Mouse (Mus musculus) gastrocnemius, postnatal 4 days (tissue): ENCODE measurements around the gene Lmo3. TPM values are rescaled to one million over a fixed set of nuclear protein-coding genes. Genes with fewer than 3 reads are reported as not detected.

Experiments
- DNase-seq, 2 experiments: peaks; one replicate each; pipeline ENCODE4 v3.0.0; 2021 to 2022; ENCODE audit warnings: low spot score in 2 of 2, mixed read lengths in 2 of 2
- total RNA-seq, 2 experiments: library from RNA; stranded (reverse); gene quantifications; 2 replicates each; pipeline ENCODE4 v1.2.3; 2021

Lmo3 gene
- total RNA-seq, 2 experiments from 2014 or later = 0.44 to 0.54 TPM

- DNase-seq = no peak
Measured at GRCm38 (mm10) chr6:138424514-138425225, 157.1 kb downstream of the Lmo3 start.

- DNase-seq = no peak
Measured at GRCm38 (mm10) chr6:138422671-138423321, 159.0 kb downstream of the Lmo3 start.

GRCm38 (mm10) chr6:138421931-138422531 is 159.7 kb downstream of the Lmo3 start:
- DNase-seq = no peak

GRCm38 (mm10) chr6:138421191-138421613 is 160.6 kb downstream of the Lmo3 start:
- no peak for DNase-seq

- no peak for DNase-seq
Measured at GRCm38 (mm10) chr6:138420536-138420891, 161.3 kb downstream of the Lmo3 start.

- DNase-seq = no peak
Measured at GRCm38 (mm10) chr6:138419871-138420535, 161.8 kb downstream of the Lmo3 start.

- no peak for DNase-seq
Measured at GRCm38 (mm10) chr6:138412075-138412474, 169.7 kb downstream of the Lmo3 start.

GRCm38 (mm10) chr6:138402031-138402430 is 179.7 kb downstream of the Lmo3 start:
- DNase-seq = no peak

- DNase-seq = no peak
Measured at GRCm38 (mm10) chr6:138398836-138399235, 182.9 kb downstream of the Lmo3 start.

- DNase-seq = no peak
Measured at GRCm38 (mm10) chr6:138391085-138391484, 190.7 kb downstream of the Lmo3 start.

- no peak for DNase-seq
Measured at GRCm38 (mm10) chr6:138388168-138388936, 193.4 kb downstream of the Lmo3 start.

- no peak for DNase-seq
Measured at GRCm38 (mm10) chr6:138383208-138383607, 198.6 kb downstream of the Lmo3 start.

GRCm38 (mm10) chr6:138371176-138371575 is 210.6 kb downstream of the Lmo3 start:
- no peak for DNase-seq

- DNase-seq = no peak
Measured at GRCm38 (mm10) chr6:138364111-138364510, 217.7 kb downstream of the Lmo3 start.

GRCm38 (mm10) chr6:138350587-138351345 is 231.0 kb downstream of the Lmo3 start:
- no peak for DNase-seq

- DNase-seq = no peak
Measured at GRCm38 (mm10) chr6:138346558-138346957, 235.2 kb downstream of the Lmo3 start.

- no peak for DNase-seq
Measured at GRCm38 (mm10) chr6:138335858-138336257, 245.9 kb downstream of the Lmo3 start.

GRCm38 (mm10) chr6:138333991-138334390 is 247.8 kb downstream of the Lmo3 start:
- DNase-seq = no peak

GRCm38 (mm10) chr6:138325744-138326400 is 255.9 kb downstream of the Lmo3 start:
- DNase-seq = peak in 1 of 2 experiments; percentile 47

- no peak for DNase-seq
Measured at GRCm38 (mm10) chr6:138325145-138325544, 256.6 kb downstream of the Lmo3 start.
